Comparison of ENCODE assay signal across 17 mouse cellular contexts in the genomic region with DNA sequence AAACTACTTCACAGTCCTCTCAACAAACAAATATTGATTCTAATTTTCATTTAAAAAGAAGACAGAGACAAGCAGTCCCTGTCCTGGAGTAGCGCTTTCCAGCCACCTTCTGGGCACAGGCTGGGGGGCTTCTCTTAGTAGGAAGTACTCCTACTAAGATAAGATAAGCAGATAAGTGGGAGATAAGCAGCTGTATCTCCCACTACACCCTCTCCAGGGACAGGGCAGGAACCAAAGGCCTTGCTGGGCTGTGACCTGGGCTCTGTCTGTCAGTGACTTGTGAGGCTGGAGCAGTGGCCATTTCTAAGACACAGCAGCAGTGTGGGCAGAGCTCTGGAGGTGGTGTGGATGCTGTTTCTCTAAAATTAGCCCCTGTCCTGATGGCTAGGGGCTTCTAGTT. TPM values are rescaled to one million over a fixed set of nuclear protein-coding genes. Genes with fewer than 3 reads are reported as not detected.
DNase-seq lines count a peak whose midpoint lies in the region; ATAC-seq lines count a peak whose summit lies in the region.
"Had no signal": no experiment of that assay in that cellular context is flagged by ENCODE, and none has a peak within 500 bp of the region (broad histone marks: within the 10 kb centered on the region; RNA-seq: fewer than 3 reads in every experiment).

No protein-coding gene starts in this region.

- no peak for ATAC-seq in erythroblast, adult 5-6 weeks (replicated peaks; ENCODE audit: low FRiP score, poor library complexity, severe bottlenecking)
- no peak for ATAC-seq in hindbrain, embryonic 16.5 days
- no peak for ATAC-seq in hindbrain, embryonic 14.5 days (ENCODE audit: low FRiP score)
- ATAC-seq in megakaryocyte, adult 5-6 weeks (ENCODE audit: poor library complexity, severe bottlenecking): no peak
- ATAC-seq in stomach, embryonic 15.5 days (ENCODE audit: insufficient read depth, low FRiP score, low read depth): no peak

- H3K36me3 ChIP-seq in erythroblast, embryonic 14.5 days (ENCODE audit: control insufficient read depth): no peaks in the 10 kb centered on the region
- H3K36me3 ChIP-seq in hindbrain, embryonic 16.5 days (ENCODE audit: control insufficient read depth, insufficient read depth, low read length): no peaks in the 10 kb centered on the region
- H3K36me3 ChIP-seq in hindbrain, embryonic 14.5 days (replicated peaks; ENCODE audit: control insufficient read depth, insufficient read depth): no peaks in the 10 kb centered on the region
- H3K36me3 ChIP-seq in megakaryocyte, embryonic 14.5 days (replicated peaks; ENCODE audit: low read length): no peaks in the 10 kb centered on the region
- no peaks in the 10 kb centered on the region for H3K36me3 ChIP-seq in stomach, embryonic 15.5 days

- no peak for DNase-seq in hindbrain, embryonic 14.5 days (ENCODE audit: low spot score)
- DNase-seq in testis, postnatal 14 days (ENCODE audit: low spot score): no peak
- DNase-seq: right cerebral cortex, postnatal 25 days; thymus, adult 2 months had no signal

- no peaks in the 10 kb centered on the region for H3K27me3 ChIP-seq in erythroblast, embryonic 14.5 days (ENCODE audit: control insufficient read depth)
- H3K27me3 ChIP-seq in hindbrain, embryonic 16.5 days (replicated peaks; ENCODE audit: control insufficient read depth, insufficient read depth, low read length): no peaks in the 10 kb centered on the region
- H3K27me3 ChIP-seq in hindbrain, embryonic 14.5 days (ENCODE audit: control insufficient read depth, insufficient read depth, low read length): no peaks in the 10 kb centered on the region
- peaks cover 11% of the 10 kb centered on the region for H3K27me3 ChIP-seq in megakaryocyte, embryonic 14.5 days (replicated peaks)
- H3K27me3 ChIP-seq in stomach, embryonic 15.5 days (replicated peaks): no peaks in the 10 kb centered on the region

- no peak overlapping the region for H3K9ac ChIP-seq in hindbrain, embryonic 16.5 days (ENCODE audit: low read depth, low read length)
- no peak overlapping the region for H3K9ac ChIP-seq in hindbrain, embryonic 14.5 days
- no peak overlapping the region for H3K9ac ChIP-seq in stomach, embryonic 15.5 days

- WGBS in hindbrain, embryonic 16.5 days: 91% methylated on average over 1 of the region's 1 CpGs
- 81% methylated on average over 1 of the region's 1 CpGs for WGBS in hindbrain, embryonic 14.5 days
- 92% methylated on average over 1 of the region's 1 CpGs for WGBS in stomach, embryonic 15.5 days

- H3K4me1 ChIP-seq in erythroblast, embryonic 14.5 days (ENCODE audit: control insufficient read depth): peaks cover 65% of the 10 kb centered on the region
- peaks cover 9% of the 10 kb centered on the region; the same call in 1 of the 2 replicates for H3K4me1 ChIP-seq in hindbrain, embryonic 16.5 days (ENCODE audit: control insufficient read depth, insufficient read depth, low read depth, low read length)
- peaks cover 9% of the 10 kb centered on the region; the same call in 1 of the 2 replicates for H3K4me1 ChIP-seq in hindbrain, embryonic 14.5 days (replicated peaks; ENCODE audit: control insufficient read depth, insufficient read depth, low read length)
- H3K4me1 ChIP-seq in megakaryocyte, embryonic 14.5 days: peaks cover 100% of the 10 kb centered on the region
- H3K4me1 ChIP-seq in stomach, embryonic 15.5 days: peaks cover 7% of the 10 kb centered on the region; the same call in 1 of the 2 replicates

- 0 out of 2 replicates have a peak overlapping the region, but pooled peaks have one; percentile 1 for H3K27ac ChIP-seq in hindbrain, embryonic 16.5 days (ENCODE audit: low read depth, low read length)
- no peak overlapping the region for H3K27ac ChIP-seq in hindbrain, embryonic 14.5 days
- peak overlapping the region; percentile 28; the same call in 1 of the 2 replicates for H3K27ac ChIP-seq in stomach, embryonic 15.5 days

- H3K9me3 ChIP-seq in erythroblast, embryonic 14.5 days (ENCODE audit: control insufficient read depth, low read length): no peaks in the 10 kb centered on the region
- no peaks in the 10 kb centered on the region for H3K9me3 ChIP-seq in hindbrain, embryonic 16.5 days (ENCODE audit: control insufficient read depth, low read length)
- no peaks in the 10 kb centered on the region for H3K9me3 ChIP-seq in hindbrain, embryonic 14.5 days (ENCODE audit: control insufficient read depth, low read length)
- no peaks in the 10 kb centered on the region for H3K9me3 ChIP-seq in megakaryocyte, embryonic 14.5 days
- no peaks in the 10 kb centered on the region for H3K9me3 ChIP-seq in stomach, embryonic 15.5 days

- H3K4me3 ChIP-seq in erythroblast, embryonic 14.5 days (replicated peaks): peak overlapping the region; percentile 23
- no peak overlapping the region for H3K4me3 ChIP-seq in hindbrain, embryonic 16.5 days (ENCODE audit: low read length)
- no peak overlapping the region for H3K4me3 ChIP-seq in hindbrain, embryonic 14.5 days (replicated peaks; ENCODE audit: low read length)
- peak overlapping the region; percentile 31 for H3K4me3 ChIP-seq in megakaryocyte, embryonic 14.5 days (replicated peaks)
- no peak overlapping the region for H3K4me3 ChIP-seq in stomach, embryonic 15.5 days (replicated peaks)

- H3K4me2 ChIP-seq in hindbrain, embryonic 16.5 days (ENCODE audit: low read length): no peak overlapping the region
- H3K4me2 ChIP-seq in hindbrain, embryonic 14.5 days (replicated peaks): no peak overlapping the region
- no peak overlapping the region for H3K4me2 ChIP-seq in stomach, embryonic 15.5 days

RNA-seq across cellular contexts. Expression of a gene that starts 4.4 kb away (rescaled TPM):
- 3.2 and 3.6 TPM in 2 replicates for polyA plus RNA-seq in erythroblast, embryonic 14.5 days (2012)
- total RNA-seq in erythroblast, adult 5-6 weeks (2015; ENCODE audit: low replicate concordance): 7.5 TPM in 1 of 2 replicates, not detected in the other
- total RNA-seq in erythroblast, adult 5-6 weeks (2017; ENCODE audit: low replicate concordance): 4.9 and 8.2 TPM in 2 replicates
- 75.4 and 76.2 TPM in 2 replicates for polyA plus RNA-seq in hindbrain, embryonic 16.5 days (2015; fragmentation: Nextera tagmentation; extraction: Ambion mirVana)
- polyA plus RNA-seq in hindbrain, embryonic 14.5 days (2014; fragmentation: Nextera tagmentation; extraction: Ambion mirVana): 62.2 and 69.2 TPM in 2 replicates
- 19.7 and 90.5 TPM in 2 replicates for polyA plus RNA-seq in megakaryocyte, embryonic 14.5 days (2012; ENCODE audit: insufficient read depth, low replicate concordance)
- total RNA-seq in megakaryocyte, adult 5-6 weeks (2015): 1.6 and 3.1 TPM in 2 replicates
- 3.7 and 3.9 TPM in 2 replicates for total RNA-seq in megakaryocyte, adult 5-6 weeks (2017)
- polyA plus RNA-seq in stomach, embryonic 15.5 days (2015; fragmentation: Nextera tagmentation; extraction: Ambion mirVana): 121 and 128 TPM in 2 replicates

RNA-seq across cellular contexts. Expression of a gene that starts 11.1 kb away (rescaled TPM):
- not detected in 2 replicates for polyA plus RNA-seq in erythroblast, embryonic 14.5 days (2012)
- not detected in 2 replicates for total RNA-seq in erythroblast, adult 5-6 weeks (2015; ENCODE audit: low replicate concordance)
- not detected in 2 replicates for total RNA-seq in erythroblast, adult 5-6 weeks (2017; ENCODE audit: low replicate concordance)
- not detected in 2 replicates for polyA plus RNA-seq in hindbrain, embryonic 16.5 days (2015; fragmentation: Nextera tagmentation; extraction: Ambion mirVana)
- polyA plus RNA-seq in hindbrain, embryonic 14.5 days (2014; fragmentation: Nextera tagmentation; extraction: Ambion mirVana): not detected in 2 replicates
- not detected in 2 replicates for polyA plus RNA-seq in megakaryocyte, embryonic 14.5 days (2012; ENCODE audit: insufficient read depth, low replicate concordance)
- total RNA-seq in megakaryocyte, adult 5-6 weeks (2015): 0.36 TPM in 1 of 2 replicates, not detected in the other
- not detected in 2 replicates for total RNA-seq in megakaryocyte, adult 5-6 weeks (2017)
- not detected in 2 replicates for polyA plus RNA-seq in stomach, embryonic 15.5 days (2015; fragmentation: Nextera tagmentation; extraction: Ambion mirVana)
- total RNA-seq: adrenal gland, adult 18-20 months; ES-E14; gastrocnemius, postnatal 14 days; left cerebral cortex, postnatal 25 days; megakaryocyte-erythroid progenitor cell, adult 5-6 weeks had no signal
- polyA plus RNA-seq: forebrain, embryonic 11.5 days; neural tube, embryonic 14.5 days; thymus, adult 2 months had no signal

RNA-seq across cellular contexts. Expression of a gene that starts 28.8 kb away (rescaled TPM):
- polyA plus RNA-seq in erythroblast, embryonic 14.5 days (2012): 0.02 and 0.31 TPM in 2 replicates
- total RNA-seq in erythroblast, adult 5-6 weeks (2015; ENCODE audit: low replicate concordance): 17.1 and 32.7 TPM in 2 replicates
- total RNA-seq in erythroblast, adult 5-6 weeks (2017; ENCODE audit: low replicate concordance): 23.0 and 24.4 TPM in 2 replicates
- 6.2 and 7.2 TPM in 2 replicates for polyA plus RNA-seq in hindbrain, embryonic 16.5 days (2015; fragmentation: Nextera tagmentation; extraction: Ambion mirVana)
- polyA plus RNA-seq in hindbrain, embryonic 14.5 days (2014; fragmentation: Nextera tagmentation; extraction: Ambion mirVana): 5.6 and 6.6 TPM in 2 replicates
- polyA plus RNA-seq in megakaryocyte, embryonic 14.5 days (2012; ENCODE audit: insufficient read depth, low replicate concordance): 34.1 and 41.8 TPM in 2 replicates
- total RNA-seq in megakaryocyte, adult 5-6 weeks (2015): 37.0 and 41.9 TPM in 2 replicates
- 38.1 and 43.6 TPM in 2 replicates for total RNA-seq in megakaryocyte, adult 5-6 weeks (2017)
- polyA plus RNA-seq in stomach, embryonic 15.5 days (2015; fragmentation: Nextera tagmentation; extraction: Ambion mirVana): 60.1 and 63.4 TPM in 2 replicates

RNA-seq across cellular contexts. Expression of a gene that starts 52.9 kb away (rescaled TPM):
- polyA plus RNA-seq in erythroblast, embryonic 14.5 days (2012): not detected in 2 replicates
- not detected in 2 replicates for total RNA-seq in erythroblast, adult 5-6 weeks (2015; ENCODE audit: low replicate concordance)
- total RNA-seq in erythroblast, adult 5-6 weeks (2017; ENCODE audit: low replicate concordance): 0.34 TPM in 1 of 2 replicates, not detected in the other
- polyA plus RNA-seq in hindbrain, embryonic 16.5 days (2015; fragmentation: Nextera tagmentation; extraction: Ambion mirVana): 153 and 156 TPM in 2 replicates
- polyA plus RNA-seq in hindbrain, embryonic 14.5 days (2014; fragmentation: Nextera tagmentation; extraction: Ambion mirVana): 128 and 136 TPM in 2 replicates
- polyA plus RNA-seq in megakaryocyte, embryonic 14.5 days (2012; ENCODE audit: insufficient read depth, low replicate concordance): 1.2 TPM in 1 of 2 replicates, not detected in the other
- total RNA-seq in megakaryocyte, adult 5-6 weeks (2015): 0.33 TPM in 1 of 2 replicates, not detected in the other
- 0.11 and 0.33 TPM in 2 replicates for total RNA-seq in megakaryocyte, adult 5-6 weeks (2017)
- 28.9 and 33.7 TPM in 2 replicates for polyA plus RNA-seq in stomach, embryonic 15.5 days (2015; fragmentation: Nextera tagmentation; extraction: Ambion mirVana)

RNA-seq across cellular contexts. Expression of a gene that starts 58.9 kb away (rescaled TPM):
- 0.07 and 0.41 TPM in 2 replicates for polyA plus RNA-seq in erythroblast, embryonic 14.5 days (2012)
- 7.3 and 10.0 TPM in 2 replicates for total RNA-seq in erythroblast, adult 5-6 weeks (2015; ENCODE audit: low replicate concordance)
- total RNA-seq in erythroblast, adult 5-6 weeks (2017; ENCODE audit: low replicate concordance): 3.3 and 4.6 TPM in 2 replicates
- 13.3 and 15.1 TPM in 2 replicates for polyA plus RNA-seq in hindbrain, embryonic 16.5 days (2015; fragmentation: Nextera tagmentation; extraction: Ambion mirVana)
- polyA plus RNA-seq in hindbrain, embryonic 14.5 days (2014; fragmentation: Nextera tagmentation; extraction: Ambion mirVana): 23.3 and 25.6 TPM in 2 replicates
- 1.2 and 4.2 TPM in 2 replicates for polyA plus RNA-seq in megakaryocyte, embryonic 14.5 days (2012; ENCODE audit: insufficient read depth, low replicate concordance)
- 37.6 and 43.0 TPM in 2 replicates for total RNA-seq in megakaryocyte, adult 5-6 weeks (2015)
- total RNA-seq in megakaryocyte, adult 5-6 weeks (2017): 22.3 and 48.3 TPM in 2 replicates
- 16.1 and 17.9 TPM in 2 replicates for polyA plus RNA-seq in stomach, embryonic 15.5 days (2015; fragmentation: Nextera tagmentation; extraction: Ambion mirVana)

Comparison
In these comparisons a context has a peak if more than half of its experiments do, and no peak if none do; other contexts are left out.
1. H3K4me3 ChIP-seq: peak in erythroblast, embryonic 14.5 days (single experiment) and megakaryocyte, embryonic 14.5 days (single experiment); none in hindbrain, embryonic 16.5 days (single experiment), hindbrain, embryonic 14.5 days (single experiment) and stomach, embryonic 15.5 days (single experiment).